Mouse (Mus musculus) embryo, embryonic 9.5 days (tissue): Measurements from ENCODE around the gene Noa1.

Source experiments
- DNase-seq: peaks from one replicate; pipeline ENCODE4 v3.0.0-alpha.2; 2017; ENCODE audit errors: extremely low spot score

The Noa1 gene

GRCm38 (mm10) chr5:77290606-77291005 lies 19.3 kb downstream of the Noa1 start:
- no peak for DNase-seq

DNA sequence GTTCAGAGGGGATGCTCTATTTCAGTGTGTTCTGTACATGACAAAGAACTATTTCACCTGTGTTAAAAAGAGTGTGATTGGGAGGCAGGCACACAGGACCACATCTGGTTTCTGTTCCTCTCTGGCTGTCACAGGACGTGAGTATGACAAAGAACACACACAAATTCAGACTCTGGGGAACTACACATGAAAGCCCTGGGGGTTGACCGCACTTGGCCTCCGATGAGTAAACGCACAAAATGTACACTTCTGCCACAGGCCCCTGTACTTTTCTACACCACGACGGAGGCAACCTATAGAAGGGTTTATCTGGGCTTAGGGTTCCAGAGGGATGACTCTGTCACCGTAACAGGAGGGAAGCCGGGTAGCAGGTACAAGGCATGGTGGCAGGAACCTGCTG lies 20.2 kb downstream of the Noa1 start:
- DNase-seq, result no peak

DNA sequence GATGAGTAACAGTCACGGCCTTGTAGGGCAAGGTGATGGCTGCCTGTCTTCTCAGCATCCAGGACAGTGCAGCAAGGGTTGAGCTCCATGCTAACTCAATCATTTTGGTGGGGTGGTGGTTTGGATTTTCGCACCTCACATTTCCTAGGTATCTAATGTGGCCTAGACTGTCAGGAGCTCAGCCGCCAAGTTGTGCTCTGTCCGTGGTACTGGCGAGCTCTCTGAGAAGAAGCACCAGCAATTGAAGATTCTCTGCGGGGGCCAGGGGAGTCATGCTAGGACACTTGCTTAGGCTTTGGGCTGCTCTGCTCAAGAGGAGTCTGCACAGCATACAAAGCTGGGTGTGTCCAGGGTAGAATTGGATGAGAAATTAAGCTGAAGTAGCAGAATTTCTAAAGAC lies 22.0 kb downstream of the Noa1 start:
- no peak for DNase-seq

DNA sequence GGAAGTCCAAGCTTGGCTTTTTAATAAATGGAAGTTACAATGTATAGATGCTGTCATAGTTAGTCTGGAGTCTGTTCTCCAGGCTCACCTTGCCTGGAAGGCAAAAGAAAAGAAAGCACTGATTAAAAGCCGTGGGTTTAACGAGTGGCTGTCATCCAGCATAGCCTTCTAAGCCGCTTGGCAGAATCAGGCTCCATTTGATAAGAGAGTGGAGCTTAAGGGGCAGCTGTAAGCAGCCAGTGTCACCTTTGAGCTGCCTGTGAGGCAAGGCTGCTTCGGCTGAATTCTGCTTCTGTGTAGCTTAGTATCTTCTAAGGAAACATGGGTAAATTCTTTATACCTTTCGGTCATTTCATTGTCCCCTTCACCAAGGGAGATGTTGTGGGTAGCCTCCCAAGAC lies 23.0 kb downstream of the Noa1 start:
- no peak for DNase-seq

DNA sequence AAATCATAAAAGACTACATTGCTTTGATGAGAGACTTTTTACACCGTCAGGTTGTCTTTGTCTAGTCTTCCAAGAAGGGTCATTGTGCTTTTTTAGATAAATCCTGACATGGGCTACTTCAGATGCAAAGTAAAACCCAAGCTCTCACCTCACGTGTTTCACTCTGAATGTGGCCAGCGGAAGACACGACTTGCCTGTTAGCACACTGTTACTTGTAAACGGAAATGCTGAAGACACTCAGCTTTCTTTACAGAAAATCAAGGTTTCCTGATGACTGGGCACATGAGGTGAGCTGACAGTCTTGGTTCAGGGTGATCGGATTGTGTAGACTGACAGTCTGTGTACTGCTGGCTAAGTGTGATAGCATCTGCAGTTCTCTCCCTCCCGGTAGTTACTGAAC lies 24.2 kb downstream of the Noa1 start:
- no peak for DNase-seq

DNA sequence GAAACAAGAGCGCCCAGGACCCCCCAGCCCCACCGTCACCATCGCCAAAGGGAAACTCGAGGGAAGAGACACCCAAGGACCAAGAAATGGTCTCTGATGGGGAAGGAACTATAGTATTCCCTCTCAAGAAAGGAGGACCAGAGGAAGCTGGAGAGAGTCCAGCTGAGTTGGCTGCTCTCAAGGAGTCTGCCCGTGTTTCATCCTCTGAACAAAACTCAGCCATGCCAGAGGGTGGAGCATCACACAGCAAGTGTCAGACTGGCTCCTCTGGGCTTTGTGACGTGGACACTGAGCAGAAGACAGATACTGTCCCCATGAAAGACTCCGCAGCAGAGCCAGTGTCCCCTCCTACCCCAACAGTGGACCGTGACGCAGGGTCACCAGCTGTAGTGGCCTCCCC lies 27.6 kb downstream of the Noa1 start:
- DNase-seq, result no peak

GRCm38 (mm10) chr5:77281518-77282174 lies 28.2 kb downstream of the Noa1 start:
- no peak for DNase-seq

GRCm38 (mm10) chr5:77277204-77277603 lies 32.7 kb downstream of the Noa1 start:
- no peak for DNase-seq

- peak; percentile 51 for DNase-seq
Measured at GRCm38 (mm10) chr5:77275950-77276349, 33.9 kb downstream of the Noa1 start.

DNA sequence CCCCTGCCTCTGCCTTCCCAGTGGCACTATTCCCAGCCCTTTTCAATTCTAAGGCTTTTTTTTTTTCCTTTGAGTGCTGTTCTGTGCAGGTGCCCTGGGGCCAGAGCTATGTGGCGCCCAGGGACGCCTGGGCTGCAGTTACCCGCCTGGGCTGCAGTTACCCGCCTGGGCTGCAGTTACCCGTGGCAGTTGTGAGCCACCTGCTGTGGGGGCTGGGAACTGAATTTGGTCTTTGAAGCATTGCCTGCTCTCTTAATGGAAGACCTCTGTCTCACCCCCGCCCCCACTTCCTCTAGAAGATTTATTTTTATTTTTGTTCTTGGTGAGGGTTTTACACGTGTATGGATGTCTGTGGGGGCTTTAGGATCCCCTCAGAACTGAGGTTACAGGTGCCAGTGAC lies 36.7 kb downstream of the Noa1 start:
- no peak for DNase-seq

GRCm38 (mm10) chr5:77269399-77269798 lies 40.5 kb downstream of the Noa1 start:
- DNase-seq, result no peak

DNA sequence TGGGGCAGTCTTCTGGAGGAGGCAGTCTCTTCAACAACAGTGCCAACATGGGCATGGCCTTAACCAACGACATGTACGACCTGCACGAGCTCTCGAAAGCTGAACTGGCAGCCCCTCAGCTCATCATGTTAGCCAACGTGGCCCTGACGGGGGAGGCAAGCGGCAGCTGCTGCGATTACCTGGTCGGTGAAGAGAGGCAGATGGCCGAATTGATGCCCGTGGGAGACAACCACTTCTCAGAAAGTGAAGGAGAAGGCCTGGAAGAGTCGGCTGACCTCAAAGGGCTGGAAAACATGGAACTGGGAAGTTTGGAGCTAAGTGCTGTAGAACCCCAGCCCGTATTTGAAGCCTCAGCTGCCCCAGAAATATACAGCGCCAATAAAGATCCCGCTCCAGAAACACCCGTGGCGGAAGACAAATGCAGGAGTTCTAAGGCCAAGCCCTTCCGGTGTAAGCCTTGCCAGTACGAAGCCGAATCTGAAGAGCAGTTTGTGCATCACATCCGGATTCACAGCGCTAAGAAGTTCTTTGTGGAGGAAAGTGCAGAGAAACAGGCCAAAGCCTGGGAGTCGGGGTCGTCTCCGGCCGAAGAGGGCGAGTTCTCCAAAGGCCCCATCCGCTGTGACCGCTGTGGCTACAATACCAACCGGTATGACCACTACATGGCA lies 41.8 kb downstream of the Noa1 start:
- DNase-seq, result no peak

DNA sequence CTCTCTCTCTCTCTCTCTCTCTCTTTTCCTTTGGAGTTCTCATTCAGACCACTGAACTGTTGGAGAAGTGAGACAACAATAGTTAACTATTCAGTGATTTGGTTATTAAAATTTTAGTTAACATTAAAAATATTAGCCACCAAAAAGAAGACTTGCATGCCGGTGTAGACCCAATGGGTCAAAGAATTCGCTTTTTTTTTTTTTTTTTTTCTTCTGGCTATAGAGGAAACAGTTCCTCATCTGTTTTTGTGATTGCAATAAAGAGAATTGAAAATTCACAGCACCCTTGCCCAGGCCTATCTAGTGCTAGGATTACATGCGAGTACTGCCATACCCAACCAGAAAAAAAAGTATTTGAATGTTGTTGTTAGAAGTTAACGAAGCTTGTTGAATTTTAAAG lies 42.4 kb downstream of the Noa1 start:
- no peak for DNase-seq

DNA sequence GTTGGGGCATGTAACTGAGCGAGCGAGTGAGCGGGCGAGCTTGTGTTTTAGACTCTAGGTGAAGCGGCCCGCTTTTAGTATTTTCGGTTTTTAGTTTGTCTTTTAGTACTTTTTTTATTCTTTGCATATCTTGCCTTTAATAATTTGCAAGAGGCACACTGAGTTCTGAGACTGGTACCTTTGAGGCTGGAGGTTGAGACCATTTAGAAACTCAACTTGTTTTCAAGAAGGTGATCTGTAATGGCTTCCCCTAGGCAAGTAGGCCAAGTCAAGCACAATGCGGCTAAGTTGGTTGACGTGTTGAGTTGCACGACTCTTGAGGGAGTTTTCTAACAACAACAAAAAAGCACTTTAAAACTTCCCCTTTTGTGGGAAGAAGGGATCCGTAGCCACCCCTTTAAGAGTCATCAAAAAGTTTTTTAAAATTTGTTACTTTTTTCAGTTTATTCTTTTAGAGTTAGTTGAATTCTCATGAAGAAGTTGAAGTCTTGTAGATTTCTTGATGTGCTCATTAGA lies 42.9 kb downstream of the Noa1 start:
- DNase-seq, result peak; percentile 67

GRCm38 (mm10) chr5:77266066-77266885 lies 43.6 kb downstream of the Noa1 start:
- DNase-seq, result peak; percentile 70

- peak; percentile 84 for DNase-seq
Measured at GRCm38 (mm10) chr5:77265671-77266065, 44.2 kb downstream of the Noa1 start.

GRCm38 (mm10) chr5:77265081-77265670 lies 44.7 kb downstream of the Noa1 start, which contains the start of gene Rest:
Rest (plus strand) TSS chr5:77265491.
- DNase-seq, result peak; percentile 88

- no peak for DNase-seq
Measured at GRCm38 (mm10) chr5:77262105-77262504, 47.8 kb downstream of the Noa1 start.

- DNase-seq, result no peak
Measured at GRCm38 (mm10) chr5:77261137-77261536, 48.7 kb downstream of the Noa1 start.

DNA sequence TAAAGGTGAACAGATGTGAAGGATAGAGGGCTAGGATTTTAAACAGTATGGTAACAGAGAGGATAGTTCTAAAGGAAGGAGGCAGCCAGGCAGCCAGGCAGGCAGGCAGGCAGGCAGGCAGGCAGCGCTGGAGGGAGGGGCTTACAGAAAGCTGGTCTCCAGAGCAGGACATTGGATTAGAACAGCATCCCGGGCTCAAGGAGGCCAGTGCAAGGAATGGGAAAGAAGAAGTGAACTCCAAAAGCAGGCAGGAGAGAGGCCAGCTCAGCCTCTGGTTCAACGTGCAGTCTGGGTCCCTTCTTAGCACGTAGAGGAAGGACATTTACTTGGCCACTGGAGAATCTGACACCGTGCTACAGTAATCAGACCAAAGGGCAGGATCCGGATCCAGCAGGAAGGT lies 49.7 kb downstream of the Noa1 start:
- no peak for DNase-seq

GRCm38 (mm10) chr5:77259315-77259714 lies 50.6 kb downstream of the Noa1 start:
- no peak for DNase-seq

DNA sequence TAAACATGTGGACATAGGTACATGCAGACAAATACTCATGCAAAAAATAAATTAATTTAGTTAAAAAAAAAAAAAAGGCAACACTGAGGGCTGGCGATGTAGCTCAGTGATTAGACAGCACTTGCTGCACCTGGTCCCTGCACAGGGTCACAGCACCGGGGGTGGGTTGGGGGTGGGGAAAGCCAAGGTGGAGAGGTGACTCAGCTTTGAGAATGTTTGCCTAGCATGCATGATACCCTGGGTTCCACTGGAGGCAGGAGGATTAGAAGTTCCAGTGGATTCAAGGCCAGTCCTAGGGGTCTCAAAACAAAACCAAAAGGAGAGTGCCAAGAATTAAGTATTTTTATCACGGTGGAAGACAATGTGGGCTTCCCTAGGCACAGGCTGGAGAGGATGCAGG lies 52.3 kb downstream of the Noa1 start:
- no peak for DNase-seq
